Mouse (Mus musculus) heart, adult 8-10 months (tissue): ENCODE data around the gene Ggt6. TPM values are rescaled to one million over a fixed set of nuclear protein-coding genes. Genes with fewer than 3 reads are reported as not detected.
A peak's percentile ranks its signal among the peaks of the same experiment; 100 is the strongest.
"Not testable (repeated sequence)": the region's sequence is repeated elsewhere in the genome, so short reads cannot be mapped to it uniquely, and the experiment has no call there.

ENCODE experiments used
- DNase-seq: peaks from one replicate; pipeline ENCODE4 v3.0.0; 2022; ENCODE audit warnings: low spot score
- total RNA-seq, 4 experiments: library from RNA; stranded (reverse); gene quantifications; 2 replicates each; pipeline ENCODE4 v1.2.4; 2022

Gene Ggt6
- total RNA-seq, 4 experiments from 2014 or later: 0.32 to 0.44 TPM; not detected in 2

DNA sequence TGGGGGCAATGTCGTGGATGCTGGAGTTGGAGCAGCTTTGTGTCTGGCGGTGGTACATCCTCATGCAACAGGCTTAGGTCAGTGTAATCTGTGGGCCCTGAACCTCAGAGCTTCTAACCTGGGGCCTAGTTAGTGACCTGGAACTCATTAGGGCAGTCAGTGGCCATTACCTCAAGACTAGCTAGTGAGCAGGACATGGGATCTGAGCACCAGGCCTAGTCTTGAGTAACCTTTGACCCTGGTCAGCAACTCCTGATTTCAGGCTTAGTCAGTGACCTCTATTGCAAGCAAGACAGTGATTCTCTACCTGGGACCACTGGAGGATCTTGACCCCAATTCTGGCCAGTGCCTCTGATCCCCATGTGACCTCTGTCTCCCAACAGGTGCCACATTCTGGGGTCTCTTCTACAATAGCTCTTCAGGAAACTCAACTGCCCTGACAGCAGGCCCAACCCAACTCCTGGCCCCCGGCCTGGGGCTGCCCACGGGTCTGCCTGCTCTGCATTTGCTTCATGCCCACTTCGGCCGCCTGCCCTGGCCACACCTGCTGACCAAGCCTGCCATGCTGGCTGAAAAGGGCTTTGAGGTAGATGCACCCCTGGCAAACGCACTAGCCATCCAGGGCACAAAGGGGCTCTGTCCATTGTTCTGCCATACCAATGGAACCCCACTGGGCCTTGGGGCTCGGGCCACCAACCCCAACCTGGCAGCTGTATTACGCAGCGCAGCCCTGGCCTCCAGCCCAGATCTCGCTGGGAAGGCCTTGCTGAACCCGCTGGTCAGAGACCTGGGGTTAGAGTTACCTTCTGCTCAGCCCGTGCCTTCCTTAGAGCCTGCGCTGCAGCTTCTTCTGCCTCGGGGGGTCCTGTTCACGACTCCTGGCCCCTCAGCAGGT, 1.7 kb downstream of the Ggt6 start:
- DNase-seq: no peak

GRCm38 (mm10) chr11:72438411-72438810, 3.1 kb downstream of the Ggt6 start:
- no peak for DNase-seq

DNA sequence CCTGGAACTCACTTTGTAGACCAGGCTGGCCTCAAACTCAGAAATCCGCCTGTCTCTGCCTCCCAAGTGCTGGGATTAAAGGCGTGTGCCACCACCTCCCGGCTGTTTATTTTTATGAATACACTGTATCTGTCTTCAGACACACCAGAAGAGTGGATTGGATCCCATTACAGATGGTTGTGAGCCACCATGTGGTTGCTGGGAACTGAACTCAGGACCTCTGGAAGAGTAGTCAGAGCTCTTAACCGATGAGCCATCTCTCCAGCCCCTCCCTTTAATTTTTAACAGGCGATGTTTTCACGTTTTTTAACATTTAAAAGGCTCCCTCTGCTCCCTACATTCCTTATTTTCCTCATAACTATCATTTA, 5.3 kb downstream of the Ggt6 start:
- DNase-seq: not testable (repeated sequence)

GRCm38 (mm10) chr11:72440965-72441664, 5.8 kb downstream of the Ggt6 start, which contains the start of gene Mybbp1a:
TSS of gene Mybbp1a (plus strand) at chr11:72441355.
- DNase-seq: peak; percentile 99

DNA sequence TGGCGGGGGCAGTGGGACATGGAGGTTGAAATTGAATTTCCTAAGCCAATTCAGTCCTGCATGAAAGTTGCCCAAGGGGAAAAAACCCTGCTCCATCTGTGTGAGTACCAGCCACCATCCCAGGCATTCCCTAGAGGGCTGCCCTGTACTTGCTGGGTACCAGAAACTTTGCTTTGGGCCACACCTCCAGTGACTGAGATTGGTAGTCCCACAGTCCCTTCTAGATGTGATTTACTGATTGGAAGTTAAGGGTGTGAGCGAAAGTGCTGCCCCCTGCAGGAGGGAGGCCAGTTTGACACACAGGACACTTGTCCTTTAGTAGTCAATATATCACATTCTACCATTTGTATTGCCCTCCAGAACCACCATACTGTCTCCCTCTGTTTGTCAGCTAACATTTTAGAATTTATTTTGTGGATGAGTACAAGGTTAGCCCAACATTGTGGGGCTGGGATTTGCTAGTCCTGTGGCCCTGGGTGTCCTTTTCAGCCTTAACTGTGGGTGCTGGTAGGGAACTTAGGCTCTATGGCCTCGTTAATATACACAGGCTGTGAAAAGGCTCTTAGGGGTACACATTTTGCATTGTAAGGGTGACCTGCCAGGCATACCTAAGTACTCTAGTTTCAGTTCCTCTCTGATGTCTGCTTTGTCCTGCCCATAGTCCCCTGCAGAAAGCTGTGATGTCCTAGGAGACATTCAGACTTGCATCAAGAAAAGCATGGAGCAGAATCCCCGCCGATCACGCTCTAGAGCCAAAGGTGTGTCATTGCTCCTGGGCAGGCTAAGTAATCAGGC, 11.2 kb downstream of the Ggt6 start:
- DNase-seq: no peak

DNA sequence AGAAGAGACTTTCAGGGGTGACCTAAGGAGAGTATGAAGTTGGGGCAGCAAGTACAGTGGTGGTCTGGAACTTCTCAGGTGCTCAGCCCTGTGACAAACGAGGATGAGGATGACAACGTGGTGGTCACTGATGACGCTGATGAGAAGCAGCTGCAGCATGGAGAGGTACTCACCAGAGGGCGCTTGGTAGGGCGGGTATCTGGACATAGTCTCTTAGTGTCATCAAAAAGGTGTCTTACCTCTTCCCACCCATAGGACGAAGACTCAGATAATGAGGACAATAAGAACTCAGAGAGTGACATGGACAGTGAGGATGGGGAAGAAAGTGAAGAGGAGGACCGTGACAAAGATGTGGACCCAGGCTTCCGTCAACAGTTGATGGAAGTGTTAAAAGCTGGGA, 12.1 kb downstream of the Ggt6 start:
- no peak for DNase-seq

DNA sequence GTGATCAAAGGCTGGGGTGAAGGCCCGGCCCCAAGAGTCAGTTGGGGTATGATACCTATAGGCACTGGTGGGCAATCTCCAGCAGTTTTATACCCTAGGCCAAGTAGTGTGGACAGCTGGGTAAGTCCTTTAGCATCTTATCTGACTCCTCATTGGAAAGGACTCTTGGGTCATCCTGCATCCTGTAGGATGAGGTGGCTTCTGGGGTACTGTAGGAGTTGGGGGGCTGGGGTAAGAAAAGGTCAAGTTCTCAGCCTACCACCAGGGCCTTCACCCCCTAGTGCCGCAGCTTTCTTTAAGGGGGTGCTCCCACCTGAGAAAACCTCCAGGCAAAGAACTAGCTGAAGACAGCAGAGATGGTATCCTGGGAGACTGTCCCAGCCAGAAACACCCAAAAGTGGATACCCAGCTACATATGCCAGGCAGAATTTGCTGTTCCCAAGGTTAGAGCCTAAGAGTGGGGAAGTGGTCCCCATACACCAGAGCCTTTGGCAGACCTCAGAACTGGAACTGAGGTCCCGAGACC, 16.9 kb downstream of the Ggt6 start:
- DNase-seq: no peak

GRCm38 (mm10) chr11:72453105-72453953, 18.0 kb downstream of the Ggt6 start:
- DNase-seq: no peak

DNA sequence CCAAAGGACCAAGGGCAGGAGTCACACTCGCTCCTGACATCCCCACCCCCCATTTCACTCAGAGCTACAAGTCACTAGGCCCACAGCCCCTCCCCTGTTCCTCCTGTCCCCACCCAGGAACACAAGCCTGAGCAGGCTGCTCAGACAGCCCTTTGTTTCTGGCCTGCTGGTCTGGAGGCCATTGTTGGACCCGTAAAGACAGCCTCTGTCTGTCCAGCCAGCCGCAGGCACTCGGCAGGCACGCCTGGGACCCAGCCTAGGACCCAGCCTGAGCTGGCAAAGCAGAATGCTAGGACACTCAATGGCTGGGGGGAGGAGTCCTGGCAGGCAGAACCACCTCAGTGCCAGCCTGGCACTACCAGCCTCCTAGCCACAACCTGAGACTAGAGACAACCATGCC, 20.4 kb downstream of the Ggt6 start:
- no peak for DNase-seq

DNA sequence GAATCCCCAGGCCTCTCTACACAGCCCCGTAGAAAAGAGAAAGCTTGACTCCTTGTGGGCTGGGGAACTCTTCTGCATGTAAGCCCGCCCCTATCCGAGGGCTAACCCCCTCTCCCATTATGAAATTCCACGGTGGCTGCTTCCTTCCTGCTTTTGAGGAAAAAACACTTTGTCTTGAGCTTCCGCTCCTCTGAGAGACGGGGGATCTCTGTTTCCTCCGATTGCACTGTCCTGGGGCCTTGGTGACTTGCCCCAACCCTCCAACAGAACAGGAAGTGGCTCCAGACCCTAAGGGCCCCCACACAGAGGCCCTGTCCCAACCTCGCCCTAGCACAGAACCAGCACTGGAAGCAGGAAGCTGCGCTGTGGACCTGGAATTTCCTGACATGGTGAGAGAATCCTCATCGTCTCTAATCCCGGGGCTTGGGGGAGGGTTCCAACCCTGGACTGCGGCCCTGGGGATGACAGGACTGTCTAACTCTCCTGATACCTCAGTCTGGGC, 22.7 kb downstream of the Ggt6 start:
- DNase-seq: peak; percentile 70

DNA sequence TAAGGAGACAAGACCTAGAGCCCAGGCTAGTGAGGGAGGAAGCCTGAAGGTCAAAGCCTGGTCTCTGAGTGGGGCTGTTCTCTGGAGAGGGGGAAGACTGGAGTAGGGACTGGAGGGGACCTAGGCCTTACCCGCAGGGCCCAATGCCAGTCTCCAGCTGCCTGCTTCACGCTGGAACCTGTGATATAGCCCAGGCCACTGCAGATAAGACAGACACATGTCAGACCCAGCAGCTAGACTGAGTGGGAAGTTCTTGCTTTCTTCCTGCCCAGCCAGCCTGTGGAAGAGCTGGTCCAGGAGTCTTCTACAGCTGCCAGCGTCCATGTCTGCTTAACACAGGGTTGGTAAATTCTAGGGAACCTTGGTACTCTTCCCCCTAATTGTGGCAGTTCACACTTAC, 23.2 kb downstream of the Ggt6 start:
- no peak for DNase-seq

- DNase-seq: peak; percentile 28
These were observed 26.2 kb downstream of the Ggt6 start for GRCm38 (mm10) chr11:72461500-72461981.

- DNase-seq: no peak
These were observed 29.5 kb downstream of the Ggt6 start for GRCm38 (mm10) chr11:72464821-72465220.

- DNase-seq: no peak
These were observed 30.8 kb downstream of the Ggt6 start for GRCm38 (mm10) chr11:72465978-72466693.

DNA sequence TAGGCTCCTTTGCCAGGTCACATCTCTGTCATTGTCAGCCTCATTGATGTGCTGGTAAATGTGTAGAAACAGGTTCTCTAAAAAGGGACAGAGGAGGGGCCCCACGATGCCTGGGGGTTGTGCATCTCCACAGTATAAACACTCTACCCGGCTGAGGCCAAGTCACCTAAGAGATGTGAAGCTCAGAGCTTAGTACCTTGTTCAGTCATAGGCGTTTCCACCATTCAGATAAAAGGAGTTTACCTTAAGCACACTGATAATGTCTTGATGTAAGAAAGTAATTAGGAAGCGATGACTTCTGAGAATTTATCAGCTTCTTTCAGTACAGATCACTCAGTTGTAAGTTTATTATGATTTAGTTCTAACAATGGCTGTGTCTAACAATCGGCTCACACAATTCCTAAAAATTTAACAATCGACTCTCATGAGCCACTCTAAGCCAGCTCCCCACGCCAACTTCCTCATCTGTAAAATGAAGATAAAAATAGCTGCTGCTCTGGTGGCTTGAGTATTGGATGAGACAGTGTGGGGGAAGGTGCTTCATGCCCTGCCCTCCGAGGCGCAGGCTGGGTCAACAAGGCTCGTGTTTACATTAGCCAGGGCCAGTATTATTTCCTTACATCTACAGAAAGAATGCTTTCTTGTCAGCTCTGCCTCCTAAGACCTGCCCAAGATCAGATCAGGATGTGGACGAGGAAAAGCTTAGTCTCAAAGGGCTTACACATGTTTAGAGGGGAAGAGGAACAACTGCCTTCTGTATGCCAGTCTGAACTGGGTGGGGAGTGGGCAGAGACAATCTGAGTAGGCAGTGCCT, 31.6 kb downstream of the Ggt6 start:
- peak; percentile 53 for DNase-seq

- no peak for DNase-seq
These were observed 33.2 kb downstream of the Ggt6 start for GRCm38 (mm10) chr11:72468525-72468924.

DNA sequence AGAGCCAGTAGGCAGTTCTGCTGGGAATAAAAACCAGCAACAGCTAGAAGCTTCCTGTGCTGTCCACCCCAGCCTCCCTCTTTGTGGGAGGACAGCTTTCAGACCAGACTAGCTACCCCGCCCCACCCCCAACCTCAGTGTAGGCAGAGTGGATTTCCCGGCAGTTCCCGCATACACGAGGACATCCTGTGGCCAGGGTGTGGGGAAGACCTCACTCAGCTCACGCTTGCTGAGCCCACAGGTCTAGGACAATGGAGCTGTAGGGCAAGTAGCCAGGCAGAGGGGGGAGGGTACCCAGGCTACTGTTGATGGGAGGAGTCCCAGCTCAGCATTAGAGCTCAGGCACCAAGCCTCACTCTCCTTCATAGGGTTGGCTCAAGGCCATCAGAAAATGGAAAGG, 33.9 kb downstream of the Ggt6 start:
- DNase-seq: peak; percentile 88

GRCm38 (mm10) chr11:72470004-72470403, 34.7 kb downstream of the Ggt6 start:
- no peak for DNase-seq

DNA sequence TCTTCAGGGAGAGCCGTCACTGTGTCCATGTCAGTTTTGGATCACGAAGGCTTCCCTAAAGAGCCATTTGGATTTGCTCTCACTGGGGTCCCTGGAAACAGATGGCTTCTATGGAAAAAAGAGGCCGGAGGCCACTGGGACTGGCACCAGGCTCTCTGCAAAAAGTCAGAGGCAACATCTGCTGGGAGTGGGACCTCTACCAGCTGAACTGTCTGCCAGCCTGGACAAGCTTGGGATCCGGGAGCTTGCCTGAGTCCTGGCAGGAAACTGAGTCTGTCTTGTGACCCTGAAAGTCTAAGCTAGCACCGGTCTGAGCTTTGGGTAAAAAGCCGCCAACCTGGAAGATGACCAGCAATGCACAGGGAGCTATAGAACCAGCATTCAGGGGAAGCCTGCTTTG, 36.1 kb downstream of the Ggt6 start:
- DNase-seq: no peak
